Mouse (Mus musculus) embryonic facial prominence, embryonic 15.5 days (tissue): ENCODE results near the gene Slc29a3. TPM values are rescaled to one million over a fixed set of nuclear protein-coding genes. Genes with fewer than 3 reads are reported as not detected.

Experiments
- ATAC-seq: fragments of 200-750 bp; cut with Nextera tagmentation; 2 replicates; pipeline ENCODE4 v1.8.0; 2017; ENCODE audit warnings: low read depth, moderate TSS enrichment; ENCODE audit not compliant: insufficient number of reproducible peaks, low FRiP score, low TSS enrichment
- H3K27ac ChIP-seq: fragments of 300-500 bp; sonication (generic); replicated peaks from 2 replicates; pipeline ENCODE4 v1.5.1; 2015; ENCODE audit warnings: mild to moderate bottlenecking, inconsistent platforms
- H3K27me3 ChIP-seq: fragments of 300-500 bp; sonication (generic); 2 replicates; pipeline ENCODE4 v1.6.1; 2015; ENCODE audit warnings: inconsistent platforms
- H3K36me3 ChIP-seq: fragments of 300-500 bp; sonication (generic); 2 replicates; pipeline ENCODE4 v1.6.1; 2015; ENCODE audit warnings: mild to moderate bottlenecking, inconsistent platforms
- H3K4me1 ChIP-seq: fragments of 300-500 bp; sonication (generic); 2 replicates; pipeline ENCODE4 v1.6.1; 2015; ENCODE audit warnings: inconsistent platforms
- H3K4me2 ChIP-seq: fragments of 300-500 bp; sonication (generic); replicated peaks from 2 replicates; pipeline ENCODE4 v1.6.1; 2015; ENCODE audit warnings: mild to moderate bottlenecking, inconsistent platforms
- H3K4me3 ChIP-seq: fragments of 300-500 bp; sonication (generic); replicated peaks from 2 replicates; pipeline ENCODE4 v1.5.1; 2015; ENCODE audit warnings: mild to moderate bottlenecking, inconsistent platforms
- H3K9ac ChIP-seq: fragments of 300-500 bp; sonication (generic); 2 replicates; pipeline ENCODE4 v1.6.1; 2015; ENCODE audit warnings: inconsistent platforms
- H3K9me3 ChIP-seq: fragments of 300-500 bp; sonication (generic); replicated peaks from 2 replicates; pipeline ENCODE4 v1.6.1; 2016; ENCODE audit warnings: inconsistent platforms
- WGBS: fragments of 180-500 bp; shearing (Covaris S2); methylation state at CpG from one replicate; pipeline ENCODE4 v1.1.7; 2015; 5-methylcytosine and 5-hydroxymethylcytosine counted together
- polyA plus RNA-seq: library from polyadenylated mRNA; unstranded; fragments of >200 nt; fragmentation: Nextera tagmentation; extraction: Ambion mirVana; gene quantifications from 2 replicates; pipeline ENCODE4 v1.2.1, GENCODE M21; 2015

The Slc29a3 gene
- polyA plus RNA-seq, result 12.8 and 14.0 TPM in 2 replicates

GRCm38 (mm10) chr10:60752040-60753020 lies at the start of gene Slc29a3:
Gene Slc29a3 (minus strand): TSS chr10:60752794.
- H3K9ac ChIP-seq, result peak within 1 kb of the TSS; percentile 69
- H3K27me3 ChIP-seq, result no peaks in the 10 kb centered on the region
- H3K4me1 ChIP-seq, result peaks cover 29% of the 10 kb centered on the region
- peak; percentile 93 for ATAC-seq
- H3K36me3 ChIP-seq, result peaks cover 21% of the 10 kb centered on the region
- H3K4me3 ChIP-seq, result peak within 1 kb of the TSS; percentile 76
- 9% methylated on average over 41 of the region's 41 CpGs for WGBS
- H3K9me3 ChIP-seq, result no peaks in the 10 kb centered on the region
- H3K27ac ChIP-seq, result peak within 1 kb of the TSS; percentile 79
- H3K4me2 ChIP-seq, result peak within 1 kb of the TSS; percentile 75

GRCm38 (mm10) chr10:60801898-60802412 lies 49.4 kb upstream of the Slc29a3 start:
- no peaks in the 10 kb centered on the region for H3K36me3 ChIP-seq
- H3K9ac ChIP-seq, result no peak overlapping the region
- H3K9me3 ChIP-seq, result no peaks in the 10 kb centered on the region
- 0 out of 2 replicates have a peak, but pooled peaks cover 7% of the 10 kb centered on the region for H3K27me3 ChIP-seq
- no peak overlapping the region for H3K4me2 ChIP-seq
- 54% methylated on average over 12 of the region's 12 CpGs for WGBS
- no peak for ATAC-seq
- H3K4me3 ChIP-seq, result no peak overlapping the region
- H3K27ac ChIP-seq, result no peak overlapping the region
- peaks cover 61% of the 10 kb centered on the region for H3K4me1 ChIP-seq

DNA sequence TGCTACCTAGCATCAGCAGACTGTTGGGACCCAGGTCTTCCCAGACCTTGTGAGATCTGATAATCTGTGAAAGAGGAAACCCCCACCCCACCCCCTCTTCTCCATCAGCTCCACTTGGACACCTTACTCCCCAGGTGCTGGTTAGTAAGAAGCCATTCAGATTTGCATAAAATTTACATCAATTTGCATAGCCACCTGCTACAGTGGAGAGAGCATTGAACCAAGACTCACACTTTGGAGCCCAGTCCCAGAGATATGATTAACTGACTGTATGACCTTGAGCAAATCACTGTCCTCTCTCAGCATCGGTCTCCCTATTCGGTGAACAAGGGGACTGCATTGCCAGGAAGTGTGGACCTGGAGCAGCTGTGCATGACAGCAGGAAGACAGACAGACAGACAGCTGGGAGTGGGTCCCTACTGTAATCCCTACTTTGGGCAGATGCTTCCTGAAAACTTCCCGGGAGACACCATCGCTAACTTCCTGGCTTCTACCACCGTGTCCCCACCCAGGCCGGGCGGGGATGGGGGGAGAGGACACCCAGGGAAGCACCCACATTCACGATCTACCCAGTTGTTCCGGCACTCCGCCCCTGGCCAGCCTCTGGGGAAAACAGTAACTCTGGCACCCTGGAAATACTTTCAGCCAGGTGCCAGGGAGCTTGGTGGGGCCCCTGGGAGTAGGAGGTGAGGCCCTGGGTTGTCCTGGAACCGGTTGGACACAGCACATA lies 48.7 kb upstream of the Slc29a3 start:
- H3K27ac ChIP-seq, result no peak overlapping the region
- no peak for ATAC-seq
- H3K4me1 ChIP-seq, result peaks cover 59% of the 10 kb centered on the region
- no peak overlapping the region for H3K9ac ChIP-seq
- WGBS, result 35% methylated on average over 11 of the region's 11 CpGs
- no peak overlapping the region for H3K4me3 ChIP-seq
- H3K36me3 ChIP-seq, result no peaks in the 10 kb centered on the region
- H3K9me3 ChIP-seq, result no peaks in the 10 kb centered on the region
- no peak overlapping the region for H3K4me2 ChIP-seq
- 0 out of 2 replicates have a peak, but pooled peaks cover 7% of the 10 kb centered on the region for H3K27me3 ChIP-seq

- H3K4me2 ChIP-seq, result 0 out of 2 replicates have a peak overlapping the region, but pooled peaks have one; percentile 1
- no peak for ATAC-seq
- 11% methylated on average over 19 of the region's 19 CpGs for WGBS
- H3K4me3 ChIP-seq, result no peak overlapping the region
- H3K27ac ChIP-seq, result no peak overlapping the region
- H3K9me3 ChIP-seq, result no peaks in the 10 kb centered on the region
- no peaks in the 10 kb centered on the region for H3K36me3 ChIP-seq
- no peak overlapping the region for H3K9ac ChIP-seq
- H3K27me3 ChIP-seq, result 0 out of 2 replicates have a peak, but pooled peaks cover 7% of the 10 kb centered on the region
- peaks cover 58% of the 10 kb centered on the region for H3K4me1 ChIP-seq
Observed at GRCm38 (mm10) chr10:60800295-60801167, 47.9 kb upstream of the Slc29a3 start.

DNA sequence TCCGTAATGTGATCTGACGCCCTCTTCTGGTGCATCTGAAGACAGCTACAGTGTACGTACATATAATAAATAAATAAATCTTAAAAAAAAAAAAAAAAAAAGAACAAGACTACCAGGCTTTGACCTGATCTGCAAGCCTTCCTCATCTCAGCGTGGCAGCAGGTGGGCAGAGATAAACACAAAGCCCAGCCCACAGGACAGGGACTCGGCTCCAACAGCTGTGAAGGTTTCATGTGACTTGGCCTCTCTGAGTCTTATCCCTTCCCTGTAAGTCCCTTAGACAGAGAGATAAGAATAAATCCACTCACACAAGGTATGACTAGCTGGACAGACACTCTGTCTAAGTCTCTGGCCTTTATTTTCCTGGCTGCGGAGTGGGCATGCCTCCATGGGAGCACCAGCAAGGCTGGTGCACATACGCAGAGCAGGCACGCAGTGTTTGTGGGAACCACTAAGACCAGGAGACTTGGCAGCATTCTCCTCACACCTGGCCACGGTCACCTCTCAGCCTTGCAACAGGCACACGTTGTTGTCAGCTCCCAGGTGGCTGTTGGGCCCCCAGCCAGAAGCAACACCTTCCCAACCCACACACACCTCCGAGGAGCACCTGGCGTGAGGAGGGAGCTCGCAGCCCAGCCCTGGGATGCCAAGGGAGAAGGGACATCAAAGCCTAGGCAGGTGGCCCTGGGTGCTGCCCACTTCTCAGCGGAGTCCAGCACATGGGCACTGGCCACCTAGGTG lies 45.3 kb upstream of the Slc29a3 start:
- no peaks in the 10 kb centered on the region for H3K9me3 ChIP-seq
- 0 out of 2 replicates have a peak, but pooled peaks cover 7% of the 10 kb centered on the region for H3K27me3 ChIP-seq
- ATAC-seq, result no peak
- no peak overlapping the region for H3K9ac ChIP-seq
- no peak overlapping the region for H3K27ac ChIP-seq
- no peak overlapping the region for H3K4me2 ChIP-seq
- no peak overlapping the region for H3K4me3 ChIP-seq
- 74% methylated on average over 14 of the region's 14 CpGs for WGBS
- H3K36me3 ChIP-seq, result no peaks in the 10 kb centered on the region
- H3K4me1 ChIP-seq, result peaks cover 62% of the 10 kb centered on the region

- WGBS, result 83% methylated on average over 7 of the region's 7 CpGs
- H3K36me3 ChIP-seq, result no peaks in the 10 kb centered on the region
- H3K4me1 ChIP-seq, result peaks cover 64% of the 10 kb centered on the region
- H3K27me3 ChIP-seq, result 0 out of 2 replicates have a peak, but pooled peaks cover 7% of the 10 kb centered on the region
- no peaks in the 10 kb centered on the region for H3K9me3 ChIP-seq
- no peak for ATAC-seq
- H3K9ac ChIP-seq, result no peak overlapping the region
- no peak overlapping the region for H3K4me2 ChIP-seq
- no peak overlapping the region for H3K4me3 ChIP-seq
- no peak overlapping the region for H3K27ac ChIP-seq
Observed at GRCm38 (mm10) chr10:60796474-60796873, 43.9 kb upstream of the Slc29a3 start.

DNA sequence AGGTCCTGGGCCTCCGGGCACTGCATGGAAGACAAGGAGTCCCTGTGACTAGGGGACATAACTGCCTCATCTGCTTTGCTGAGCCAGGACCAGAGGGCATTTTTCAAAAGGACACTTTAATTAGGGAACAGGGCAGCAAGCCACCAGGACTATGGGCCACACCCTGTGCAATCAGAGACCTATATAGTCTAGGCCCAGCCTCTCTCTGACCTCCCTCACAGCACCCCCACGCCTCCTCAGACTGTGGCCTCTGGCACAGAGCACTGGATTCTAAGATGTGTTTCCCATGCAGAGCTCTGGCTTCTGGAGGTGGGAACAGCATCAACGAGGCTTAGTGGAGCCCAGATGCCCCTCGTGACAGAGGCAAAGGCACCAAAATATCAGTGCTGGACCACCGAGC lies 43.4 kb upstream of the Slc29a3 start:
- ATAC-seq, result no peak; the same call in 1 of the 2 replicates
- H3K9ac ChIP-seq, result no peak overlapping the region
- H3K27ac ChIP-seq, result 0 out of 2 replicates have a peak overlapping the region, but pooled peaks have one; percentile 44
- 57% methylated on average over 5 of the region's 5 CpGs for WGBS
- H3K27me3 ChIP-seq, result 0 out of 2 replicates have a peak, but pooled peaks cover 4% of the 10 kb centered on the region
- no peaks in the 10 kb centered on the region for H3K36me3 ChIP-seq
- H3K9me3 ChIP-seq, result no peaks in the 10 kb centered on the region
- no peak overlapping the region for H3K4me2 ChIP-seq
- H3K4me1 ChIP-seq, result peaks cover 60% of the 10 kb centered on the region
- H3K4me3 ChIP-seq, result no peak overlapping the region

DNA sequence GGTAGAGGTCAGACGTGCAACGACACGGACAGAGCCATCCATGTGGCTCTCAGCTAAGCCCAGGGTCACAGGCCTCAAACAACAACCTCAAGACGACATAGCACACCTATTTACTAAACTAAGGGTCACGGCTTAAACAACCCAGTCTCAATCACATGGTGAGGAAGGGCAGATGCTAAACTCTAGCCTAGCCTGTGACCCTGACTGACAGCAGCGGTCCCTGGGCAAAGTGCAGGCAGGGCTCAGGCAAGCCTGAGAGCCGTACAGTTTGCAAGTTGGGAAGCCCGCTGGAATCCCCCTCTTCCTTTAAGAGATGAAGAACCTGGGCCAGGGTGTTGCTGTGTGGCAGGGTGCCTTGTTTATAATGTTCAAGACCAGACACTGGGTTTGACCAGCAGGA lies 42.2 kb upstream of the Slc29a3 start:
- no peaks in the 10 kb centered on the region for H3K27me3 ChIP-seq
- peak overlapping the region; percentile 48 for H3K27ac ChIP-seq
- H3K4me2 ChIP-seq, result no peak overlapping the region
- no peaks in the 10 kb centered on the region for H3K36me3 ChIP-seq
- no peaks in the 10 kb centered on the region for H3K9me3 ChIP-seq
- 41% methylated on average over 8 of the region's 8 CpGs for WGBS
- H3K4me3 ChIP-seq, result no peak overlapping the region
- no peak overlapping the region for H3K9ac ChIP-seq
- no peak for ATAC-seq
- peaks cover 48% of the 10 kb centered on the region for H3K4me1 ChIP-seq

DNA sequence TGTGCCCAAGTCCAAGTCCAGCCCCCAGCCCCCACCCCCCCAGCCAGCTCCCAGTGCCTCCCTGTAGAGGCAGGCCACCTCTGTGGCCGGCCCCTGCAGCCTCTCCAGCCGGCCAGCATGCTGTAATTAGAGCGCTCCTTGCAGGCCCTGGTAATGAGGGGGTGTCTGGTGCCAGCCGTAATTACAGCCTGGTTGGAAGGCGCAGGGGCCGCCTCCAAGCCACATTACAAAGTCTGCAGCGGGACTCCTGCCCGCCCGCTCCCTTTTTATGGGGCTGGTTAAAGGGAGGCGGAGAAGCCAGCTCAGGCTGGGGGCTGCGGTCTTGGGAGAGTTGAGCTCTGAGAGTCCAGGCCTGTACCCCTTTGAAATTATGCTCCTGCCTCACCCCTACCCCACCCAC lies 41.8 kb upstream of the Slc29a3 start:
- H3K27ac ChIP-seq, result peak overlapping the region; percentile 48
- H3K4me3 ChIP-seq, result no peak overlapping the region
- no peaks in the 10 kb centered on the region for H3K36me3 ChIP-seq
- H3K9ac ChIP-seq, result no peak overlapping the region
- peak; percentile 86 for ATAC-seq
- no peak overlapping the region for H3K4me2 ChIP-seq
- H3K4me1 ChIP-seq, result peaks cover 48% of the 10 kb centered on the region
- WGBS, result 27% methylated on average over 11 of the region's 11 CpGs
- H3K9me3 ChIP-seq, result no peaks in the 10 kb centered on the region
- no peaks in the 10 kb centered on the region for H3K27me3 ChIP-seq

DNA sequence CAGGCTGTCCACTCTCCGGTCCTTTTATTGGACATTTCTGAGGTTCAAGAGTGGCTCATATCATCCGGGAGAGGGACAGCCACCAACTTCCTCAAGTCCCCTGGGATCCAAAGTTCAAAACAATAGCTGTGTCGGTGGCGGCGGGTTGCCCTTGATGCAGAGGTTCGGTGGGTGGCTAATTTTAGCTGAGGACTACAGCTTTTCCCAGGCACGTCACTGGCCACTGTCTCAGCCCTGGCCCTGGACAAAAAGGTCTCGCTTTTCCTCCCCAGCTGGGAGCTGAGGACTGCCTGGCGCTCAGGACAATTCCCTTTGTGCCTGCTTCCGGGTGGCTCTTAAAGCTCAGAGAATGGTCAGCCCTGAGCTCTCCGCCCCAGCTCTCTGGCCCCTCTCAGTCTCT lies 40.2 kb upstream of the Slc29a3 start:
- no peaks in the 10 kb centered on the region for H3K36me3 ChIP-seq
- no peak for ATAC-seq
- H3K27me3 ChIP-seq, result no peaks in the 10 kb centered on the region
- WGBS, result 36% methylated on average over 11 of the region's 11 CpGs
- no peak overlapping the region for H3K4me3 ChIP-seq
- H3K4me2 ChIP-seq, result no peak overlapping the region
- H3K27ac ChIP-seq, result no peak overlapping the region
- H3K9ac ChIP-seq, result no peak overlapping the region
- no peaks in the 10 kb centered on the region for H3K9me3 ChIP-seq
- H3K4me1 ChIP-seq, result peaks cover 48% of the 10 kb centered on the region
